Mouse (Mus musculus): ENCODE results near the gene Gabarapl1.

DNA sequence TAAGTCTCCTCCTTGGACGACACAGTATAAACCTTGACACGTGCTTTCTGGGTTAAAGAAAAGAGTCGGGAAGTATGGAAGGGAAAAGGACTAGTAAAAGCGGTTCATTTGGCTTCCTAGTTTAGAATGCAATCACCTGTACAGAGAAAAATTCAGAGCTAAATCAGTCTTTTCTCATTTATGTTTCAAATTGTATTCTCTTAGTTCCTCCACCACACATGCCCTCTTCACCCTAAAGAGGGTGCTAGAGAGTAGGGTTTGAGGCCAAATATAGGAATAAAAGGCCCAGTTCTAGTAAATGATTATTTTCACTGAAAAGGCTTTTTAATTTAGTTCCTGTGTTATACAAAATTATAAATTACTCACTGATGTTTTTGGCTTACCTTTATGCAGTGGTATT is 48.3 kb downstream of the Gabarapl1 start:
- TF ChIP-seq CTCF (IDR thresholded peaks at IDR 0.05; ENCODE audit: borderline replicate concordance, insufficient read depth, low read length), result no peak
- no peak for TF ChIP-seq POLR2A (IDR thresholded peaks at IDR 0.05; ENCODE audit: low read depth, low read length)

All from embryonic fibroblast, embryonic 13.5 days (primary cell).